Mouse (Mus musculus) telencephalon, adult 2 months (tissue): ENCODE results near the gene Ppp1r11.
A peak's percentile ranks its signal among the peaks of the same experiment; 100 is the strongest.
"Not testable (repeated sequence)": the region's sequence is repeated elsewhere in the genome, so short reads cannot be mapped to it uniquely, and the experiment has no call there.

Experiments used
- DNase-seq: peaks from one replicate; pipeline ENCODE4 v3.0.0-alpha.2; 2011; ENCODE audit warnings: low read depth, low spot score

Gene Ppp1r11

DNA sequence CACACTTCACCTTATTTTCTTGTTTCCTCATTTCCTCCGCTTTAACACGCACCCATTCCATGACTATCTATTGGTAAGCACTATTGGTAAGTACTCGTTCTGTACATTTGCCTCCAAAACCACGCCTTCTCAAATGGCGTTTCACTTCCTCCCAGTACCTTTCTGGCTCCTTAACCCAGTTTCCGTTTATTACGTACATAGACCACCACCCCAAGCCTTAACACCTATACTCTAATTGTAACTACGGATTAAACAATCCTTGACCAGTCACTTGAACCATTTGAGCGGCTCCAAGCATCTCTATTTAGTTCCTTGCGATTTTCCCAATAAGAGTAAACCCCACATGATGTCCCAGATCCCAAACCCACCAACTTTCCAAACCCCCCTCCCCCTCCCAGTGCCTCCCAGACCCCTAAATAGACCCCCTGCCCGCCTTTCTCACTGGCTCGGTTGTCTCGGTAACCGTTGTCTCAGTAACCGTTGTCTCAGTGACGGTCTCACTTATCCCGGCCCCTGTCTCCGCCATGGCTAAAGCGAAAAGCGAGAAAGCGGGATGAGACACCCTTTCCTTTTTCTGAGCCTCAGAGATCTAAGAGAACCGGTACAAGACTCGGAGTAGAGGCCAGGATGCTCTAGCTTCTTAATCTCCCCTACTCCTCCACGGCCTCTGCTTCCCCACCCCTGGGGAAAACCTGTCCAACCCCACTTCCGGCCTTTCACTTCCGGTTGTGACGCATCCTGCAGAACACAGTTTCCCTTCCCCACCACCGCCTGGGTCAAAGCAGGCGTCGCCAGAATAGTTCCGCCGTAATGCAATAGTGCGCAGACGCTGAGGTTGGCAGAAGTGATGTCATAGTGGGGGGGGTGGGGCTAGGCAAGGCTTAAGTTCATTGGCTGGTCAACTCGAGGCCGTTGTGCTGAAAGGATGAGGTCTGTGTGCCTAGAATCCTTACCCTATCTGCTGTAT is at the start of gene Ppp1r11:
Gene Ppp1r11, minus strand, starts transcription at position 761 of the 967 bp plus-strand sequence.
- peak; percentile 99 for DNase-seq

DNA sequence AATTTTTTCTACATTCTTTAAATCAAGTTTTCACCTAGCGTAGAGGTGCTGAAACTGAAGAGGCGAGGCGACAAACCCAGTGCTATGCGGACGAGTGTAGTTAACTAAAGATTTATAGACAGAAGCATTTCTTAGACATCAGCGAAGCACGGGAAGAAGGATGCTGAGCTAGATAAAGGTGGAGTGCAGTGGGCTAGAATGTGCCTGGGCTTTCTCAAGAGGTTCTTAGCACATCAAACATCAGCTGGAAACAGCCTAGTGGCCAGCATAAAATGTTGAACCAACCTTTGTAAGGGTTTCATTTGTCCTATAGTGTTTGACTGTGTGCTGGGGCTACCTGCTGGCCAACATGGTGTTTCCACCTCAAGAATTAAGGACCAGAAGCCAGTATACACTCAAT is 49.3 kb upstream of the Ppp1r11 start, which contains the start of gene Zfp57:
Gene Zfp57, plus strand, starts transcription at position 301 of the 400 bp plus-strand sequence.
- DNase-seq, result no peak

DNA sequence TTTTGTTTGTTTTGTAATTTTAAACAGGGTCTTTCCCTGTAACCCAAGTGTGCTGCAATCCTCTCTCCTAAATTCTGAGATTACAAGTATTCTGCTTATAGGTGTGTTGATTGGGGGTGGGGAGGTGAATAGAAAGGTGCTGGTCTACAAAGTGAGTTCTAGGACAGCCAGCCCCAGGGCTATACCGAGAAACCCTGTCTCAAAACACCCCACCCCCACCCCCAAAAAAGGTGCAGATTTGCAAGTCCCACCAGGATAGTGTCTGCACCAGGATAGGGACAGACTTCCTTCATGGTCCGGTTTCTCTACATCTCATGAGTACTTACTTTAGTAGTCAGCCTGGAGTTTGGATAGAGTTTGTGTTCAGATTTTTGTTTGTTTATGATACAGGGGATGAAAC is 46.9 kb upstream of the Ppp1r11 start:
- DNase-seq, result no peak

DNA sequence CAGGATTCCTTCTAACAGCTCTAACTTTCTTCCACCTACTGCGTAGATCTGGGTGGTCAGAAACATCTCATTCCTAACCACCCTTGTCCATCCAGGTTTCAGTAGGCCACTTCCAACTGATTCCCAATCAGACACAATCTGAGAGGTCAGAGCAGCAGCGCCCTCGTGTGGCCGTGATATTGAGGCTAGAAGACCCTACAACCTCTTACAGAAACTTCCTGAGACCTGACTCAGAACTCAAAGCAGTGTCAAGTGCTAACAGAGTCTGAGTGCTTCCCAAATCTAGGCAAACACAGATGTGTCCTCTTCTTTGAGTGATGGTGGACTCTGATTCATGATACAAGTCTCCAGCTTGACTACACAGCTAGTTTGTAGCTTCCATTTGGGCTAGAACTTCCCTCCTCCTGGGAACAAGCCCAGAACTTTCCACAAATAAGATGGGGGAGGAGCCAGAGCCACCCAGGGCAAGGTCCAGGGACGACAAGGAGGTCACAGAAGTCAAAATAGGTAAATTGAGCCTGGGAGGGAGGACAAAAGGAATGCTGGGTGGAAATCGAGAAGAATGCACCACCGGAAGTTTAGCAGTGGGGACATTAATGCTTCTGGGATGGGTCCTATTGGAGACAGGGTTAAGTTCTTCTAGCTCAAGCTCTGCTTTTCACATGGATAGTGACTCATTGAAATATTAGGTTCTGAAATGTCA is 45.6 kb upstream of the Ppp1r11 start:
- DNase-seq, result no peak

DNA sequence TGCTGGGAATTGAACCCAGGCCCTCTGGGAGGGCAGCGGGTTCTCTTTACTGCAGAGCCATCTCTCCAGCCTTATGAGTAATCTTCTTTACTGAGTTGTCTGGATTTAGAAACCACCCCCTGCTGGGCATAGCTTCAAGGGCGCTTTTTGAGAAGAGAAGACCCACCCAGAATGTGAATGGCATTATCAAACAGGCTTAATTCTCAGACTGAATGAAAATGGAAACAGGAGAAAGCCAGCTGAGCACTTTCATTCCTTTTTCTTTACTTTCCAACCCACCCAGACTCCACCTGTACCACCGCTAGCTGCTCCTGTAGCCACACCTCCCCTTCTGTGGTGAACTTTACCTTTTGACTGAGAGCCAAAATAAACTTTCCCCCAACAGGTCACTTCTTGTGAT is 43.9 kb upstream of the Ppp1r11 start:
- DNase-seq, result no peak

DNA sequence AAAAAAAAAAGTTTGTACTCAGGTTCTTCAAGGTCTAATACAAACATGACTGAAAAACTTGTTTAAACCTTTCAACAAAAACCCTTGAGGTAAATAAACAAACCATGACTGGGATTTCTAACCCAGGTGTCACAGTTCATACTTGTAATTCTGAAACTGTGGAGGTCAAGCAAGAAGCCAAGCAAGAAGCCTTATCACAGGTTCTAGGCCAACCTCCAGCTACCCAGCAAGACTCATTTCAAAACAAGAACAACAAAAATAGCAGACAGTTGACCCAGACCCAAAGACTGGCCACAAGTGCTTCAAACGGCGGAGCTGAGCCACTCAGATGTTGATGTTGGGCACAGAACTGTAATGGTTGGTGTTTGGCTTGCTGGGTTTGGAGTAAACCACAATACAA is 43.0 kb upstream of the Ppp1r11 start:
- no peak for DNase-seq

DNA sequence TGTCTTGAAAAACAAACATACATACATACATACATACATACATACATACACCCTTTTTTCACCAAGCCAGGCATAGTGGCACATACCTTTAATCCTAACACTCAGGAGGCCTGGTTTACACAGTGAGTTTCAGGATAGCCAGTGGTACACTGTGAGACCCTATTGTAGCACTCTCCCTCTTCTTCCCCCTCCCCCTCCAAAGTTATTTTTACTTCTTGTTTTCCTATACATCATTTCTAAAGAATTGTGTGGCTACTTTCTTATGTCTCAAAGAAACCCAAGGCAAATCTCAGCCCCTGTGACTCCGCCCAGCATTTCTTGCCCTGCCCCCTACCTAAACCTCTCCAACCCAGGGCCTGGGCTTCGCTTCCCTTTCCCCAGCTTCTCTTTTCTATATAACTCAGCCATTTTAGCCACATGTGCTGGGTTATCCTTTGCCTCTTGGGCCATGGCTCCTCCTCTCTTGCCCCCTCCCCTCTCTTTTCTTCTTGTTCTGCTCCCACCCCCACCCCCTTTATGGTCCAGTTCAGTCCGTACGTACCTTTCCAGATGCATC is 42.3 kb upstream of the Ppp1r11 start:
- DNase-seq, result no peak

DNA sequence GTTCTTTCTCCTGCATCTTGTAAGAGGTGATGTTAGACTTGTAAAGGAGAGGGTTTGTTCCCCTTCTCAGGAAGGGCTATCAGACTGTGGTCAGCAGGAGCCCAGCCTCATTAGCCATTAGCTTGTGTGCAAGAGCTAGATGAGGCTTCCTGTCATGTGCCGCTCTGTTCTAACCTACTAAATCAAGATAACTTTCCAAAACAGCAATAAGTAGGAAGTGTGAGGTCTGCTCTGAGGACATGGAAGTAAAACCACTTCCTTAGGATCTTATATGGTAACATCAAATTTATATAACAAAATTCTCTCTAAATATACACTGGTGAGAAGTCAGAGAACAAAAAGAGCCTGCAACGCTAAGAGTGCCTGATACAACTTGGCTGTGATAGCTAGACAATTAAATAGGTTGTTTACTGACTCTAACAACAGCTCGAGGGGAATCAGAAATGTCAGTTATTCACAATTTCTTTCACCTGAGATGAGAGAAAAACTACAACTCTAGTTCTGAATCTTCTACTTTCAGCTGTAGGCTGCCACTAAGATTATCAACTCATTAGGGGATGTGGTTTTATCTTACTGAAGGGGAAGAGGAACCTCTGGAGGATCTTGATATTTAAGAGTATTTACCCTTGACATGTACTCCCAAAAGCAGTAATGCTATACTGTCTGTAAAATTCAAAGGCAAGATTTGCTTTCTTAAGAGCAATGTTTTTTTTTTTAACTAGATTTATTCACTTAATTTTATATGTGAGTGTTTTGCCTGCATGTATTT is 41.0 kb upstream of the Ppp1r11 start:
- DNase-seq, result no peak

DNA sequence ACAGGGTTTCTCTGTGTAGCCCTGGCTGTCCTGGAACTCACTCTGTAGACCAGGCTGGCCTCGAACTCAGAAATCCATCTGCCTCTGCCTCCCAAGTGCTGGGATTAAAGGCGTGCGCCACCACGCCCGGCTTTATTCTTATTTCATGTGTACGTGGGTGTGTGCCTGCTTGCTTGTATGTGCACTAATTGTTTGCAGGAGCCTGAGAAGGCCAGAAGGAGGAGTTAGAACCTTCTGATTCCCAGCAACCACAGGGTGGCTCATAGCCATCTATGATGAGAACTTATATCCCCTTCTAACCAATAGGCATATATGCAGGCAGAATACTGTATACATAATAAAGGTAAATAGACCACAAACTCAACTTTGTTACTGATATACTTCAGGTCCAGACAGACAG is 39.1 kb upstream of the Ppp1r11 start:
- DNase-seq, result not testable (repeated sequence)

DNA sequence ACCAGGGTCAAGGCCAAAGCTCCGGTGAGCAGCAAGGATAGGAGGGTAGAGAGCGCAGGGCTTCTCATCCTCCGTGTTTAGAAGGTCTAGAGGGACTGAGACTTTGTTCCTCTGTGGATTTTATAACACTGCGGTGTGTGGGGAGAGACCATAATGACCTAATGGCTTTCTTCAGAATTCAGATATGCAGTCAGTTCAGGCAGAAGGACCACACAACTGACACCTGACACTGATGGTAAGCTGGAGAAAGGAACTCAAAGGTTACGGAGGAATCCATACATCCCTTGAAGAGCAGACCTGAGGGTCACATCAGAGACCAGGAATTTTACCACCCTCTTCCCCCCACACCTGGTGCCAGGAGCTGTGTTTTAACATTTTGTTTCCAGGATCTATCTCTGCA is 37.9 kb upstream of the Ppp1r11 start, which contains the start of gene H2-M5:
Gene H2-M5, minus strand, starts transcription at position 101 of the 400 bp plus-strand sequence.
- no peak for DNase-seq

DNA sequence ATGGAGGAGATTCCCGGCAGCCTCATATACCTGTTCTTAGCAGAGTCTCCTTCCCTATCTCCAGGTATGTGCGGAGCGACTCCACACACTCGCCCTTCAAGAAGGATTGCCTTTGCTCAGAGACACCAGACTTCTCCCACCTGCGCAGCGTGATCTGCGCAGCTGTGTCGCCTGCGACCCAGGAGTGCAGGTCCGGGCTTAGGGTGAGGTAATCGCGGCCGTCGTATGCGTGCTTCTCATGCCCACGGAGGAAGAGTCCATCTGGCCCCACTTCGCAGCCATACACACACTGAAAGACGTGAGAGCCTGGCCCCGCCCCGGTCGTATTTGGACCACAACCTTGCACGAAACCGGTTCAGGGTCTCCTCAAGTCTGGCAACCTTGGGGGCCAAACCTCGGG is 36.9 kb upstream of the Ppp1r11 start:
- no peak for DNase-seq

DNA sequence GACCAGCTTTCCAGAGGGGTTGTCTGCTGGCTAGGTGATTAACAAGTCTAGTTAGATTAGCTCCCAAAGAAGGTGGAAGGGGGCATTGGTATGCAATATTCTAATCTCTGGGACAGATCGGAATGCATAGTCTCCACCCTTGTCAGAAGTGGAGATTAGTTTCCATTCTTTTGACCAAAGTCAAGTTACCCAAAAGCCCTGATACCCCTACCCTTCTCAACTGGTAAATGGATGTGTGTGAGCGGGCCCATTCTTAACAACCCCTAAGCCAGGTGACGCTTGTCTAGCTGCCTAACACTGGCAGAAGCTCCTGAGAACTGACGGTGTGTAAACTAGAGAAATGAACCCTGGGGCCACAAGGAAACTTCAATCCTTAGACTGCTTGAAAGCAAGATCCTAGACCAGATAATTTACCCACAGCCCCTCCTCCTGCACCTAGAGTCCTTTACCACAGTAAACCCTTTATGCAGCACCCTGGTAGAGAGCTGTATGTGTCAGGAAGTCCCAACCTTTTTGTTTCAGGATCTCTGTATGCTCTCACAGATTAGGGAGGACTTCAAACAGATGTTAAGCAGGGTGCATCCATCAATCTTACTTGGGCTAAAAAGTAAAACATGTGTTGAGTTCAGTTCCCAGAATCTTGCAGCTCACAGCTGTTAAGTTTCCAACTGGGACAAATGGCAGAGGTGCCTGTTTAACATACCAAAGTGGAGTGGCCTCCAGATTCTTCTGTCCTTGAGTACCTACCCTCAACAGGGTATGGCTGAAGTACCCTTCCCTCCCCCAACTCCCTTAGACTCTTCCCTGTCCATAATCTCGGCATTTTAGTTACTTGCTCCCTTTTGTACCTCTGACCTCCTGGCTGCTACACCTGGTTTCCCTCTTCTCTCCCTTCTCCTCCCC is 31.0 kb upstream of the Ppp1r11 start:
- DNase-seq, result no peak

DNA sequence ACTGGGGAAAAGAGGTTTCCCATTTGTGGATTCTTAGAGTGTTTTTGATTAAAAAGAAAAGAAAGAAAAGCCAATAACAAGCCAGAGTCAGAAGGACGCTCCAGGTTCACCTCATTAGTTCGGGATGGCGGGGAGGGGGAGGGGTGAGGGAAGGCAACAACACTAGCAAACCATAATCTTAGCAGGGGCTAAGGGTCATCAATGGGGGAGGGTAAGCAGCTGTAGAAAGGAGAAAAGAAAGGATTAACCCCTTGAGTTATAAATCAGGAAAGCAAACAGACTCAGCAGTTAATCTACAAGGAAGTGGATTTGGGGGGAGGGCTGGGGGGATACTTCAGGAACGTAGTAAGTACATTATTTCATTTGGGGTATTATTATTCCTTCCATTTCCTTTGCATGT is 30.3 kb upstream of the Ppp1r11 start:
- DNase-seq, result no peak

DNA sequence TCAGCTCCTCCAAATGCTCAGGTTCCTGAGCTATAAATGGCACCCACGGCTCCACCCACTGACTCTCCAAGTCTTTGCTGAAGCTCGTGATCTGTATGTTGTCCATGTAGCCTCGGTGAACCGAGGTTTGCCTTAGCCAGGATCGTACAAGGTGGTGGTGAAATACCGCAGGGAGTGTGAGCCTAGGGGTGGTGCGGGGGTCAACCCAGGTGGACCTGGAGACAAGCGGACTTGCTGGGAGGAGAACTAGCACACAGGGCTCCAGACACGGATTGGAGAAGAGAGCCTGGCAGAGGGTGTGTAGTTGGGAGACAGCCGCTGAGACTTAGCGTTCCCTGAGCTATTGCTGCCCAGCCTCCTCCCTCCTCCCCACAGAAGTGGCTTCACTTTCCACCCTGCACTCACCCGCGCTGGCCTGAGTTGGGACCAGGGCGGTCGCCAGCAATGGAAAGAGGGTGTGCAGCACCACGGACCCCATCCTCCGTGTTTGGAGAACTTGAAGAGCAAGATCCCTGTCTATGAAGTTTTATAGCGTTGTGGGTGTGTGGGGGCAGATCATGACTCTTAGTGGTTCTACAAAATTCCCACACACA is 29.8 kb upstream of the Ppp1r11 start, which contains the start of gene 2410137M14Rik:
Gene 2410137M14Rik, minus strand, starts transcription at position 17 of the 593 bp plus-strand sequence.
- DNase-seq, result no peak

DNA sequence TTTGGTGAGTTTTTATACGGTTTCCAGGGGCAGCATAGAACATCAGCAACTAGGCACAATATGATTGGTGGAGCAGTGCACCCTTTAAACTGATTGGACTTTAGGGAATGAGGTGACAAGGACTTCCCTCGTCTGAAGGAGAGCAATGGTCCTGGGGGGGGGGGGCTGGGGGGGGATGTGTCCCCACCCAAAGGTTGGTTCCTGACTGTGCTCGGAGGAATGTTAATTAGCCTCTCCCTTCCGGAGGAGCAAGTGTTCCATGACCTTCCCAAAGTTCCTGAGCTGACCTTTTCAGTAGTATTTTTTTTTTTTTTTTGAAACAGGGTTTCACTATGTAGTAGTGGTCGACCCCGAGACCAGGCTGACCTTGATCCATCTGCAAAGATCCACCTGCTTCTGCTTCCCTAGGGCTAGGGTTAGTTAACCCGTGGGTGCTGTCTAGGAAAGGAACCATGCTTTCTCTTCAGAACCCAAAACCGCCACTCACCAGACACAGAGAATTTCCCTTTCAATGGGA is 21.8 kb upstream of the Ppp1r11 start:
- no peak for DNase-seq

DNA sequence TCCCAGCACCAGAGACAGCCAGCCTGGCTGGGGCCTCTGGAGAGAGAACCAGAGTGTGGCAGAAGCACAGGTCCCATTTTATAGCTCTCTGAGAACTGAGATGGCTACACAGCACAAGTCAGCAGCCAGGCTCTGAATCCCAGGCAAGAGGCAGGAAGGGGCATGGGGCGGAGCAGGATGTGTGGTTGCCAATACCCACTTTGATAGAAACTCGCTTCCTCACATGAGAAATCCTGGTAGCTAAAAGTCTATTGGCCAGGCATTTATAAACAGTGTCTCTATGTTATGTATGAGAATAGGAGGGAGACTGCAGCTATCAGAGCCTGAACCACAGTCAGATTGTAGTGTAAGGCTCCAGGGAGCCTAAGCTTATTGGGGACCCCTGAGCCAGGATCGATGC is 21.2 kb upstream of the Ppp1r11 start:
- no peak for DNase-seq

DNA sequence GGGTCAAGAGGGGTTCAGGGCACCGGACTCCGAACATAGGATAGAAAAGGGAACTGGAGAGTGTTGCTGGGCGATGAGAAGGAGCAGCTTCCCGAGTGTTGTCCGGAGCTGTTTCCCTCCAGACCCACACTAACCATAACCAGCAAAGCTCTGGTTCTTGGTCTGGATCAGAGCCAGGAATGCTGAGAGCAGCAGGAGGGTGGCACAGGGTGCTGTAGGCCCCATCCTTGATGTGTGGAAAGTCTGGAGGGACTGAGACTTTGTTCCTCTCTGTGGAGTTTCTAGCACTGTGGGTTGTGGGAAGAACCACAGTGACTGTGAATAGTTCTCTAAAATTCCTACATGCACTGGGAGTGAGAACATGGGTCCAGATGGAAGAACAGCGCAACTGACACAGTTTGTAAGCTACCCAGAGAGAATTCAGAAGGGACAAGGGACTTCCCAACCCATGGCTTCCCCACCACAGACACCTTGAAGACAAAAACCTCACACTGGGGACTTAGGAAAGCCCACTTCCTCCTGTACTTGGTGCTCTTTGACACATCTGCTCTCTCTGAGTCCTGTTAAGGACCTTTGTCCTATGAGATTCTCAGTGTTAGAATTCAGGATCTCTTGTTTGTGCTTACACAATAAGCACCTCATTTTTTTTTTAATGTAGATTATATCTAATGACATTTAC is 19.8 kb upstream of the Ppp1r11 start:
- DNase-seq, result no peak

DNA sequence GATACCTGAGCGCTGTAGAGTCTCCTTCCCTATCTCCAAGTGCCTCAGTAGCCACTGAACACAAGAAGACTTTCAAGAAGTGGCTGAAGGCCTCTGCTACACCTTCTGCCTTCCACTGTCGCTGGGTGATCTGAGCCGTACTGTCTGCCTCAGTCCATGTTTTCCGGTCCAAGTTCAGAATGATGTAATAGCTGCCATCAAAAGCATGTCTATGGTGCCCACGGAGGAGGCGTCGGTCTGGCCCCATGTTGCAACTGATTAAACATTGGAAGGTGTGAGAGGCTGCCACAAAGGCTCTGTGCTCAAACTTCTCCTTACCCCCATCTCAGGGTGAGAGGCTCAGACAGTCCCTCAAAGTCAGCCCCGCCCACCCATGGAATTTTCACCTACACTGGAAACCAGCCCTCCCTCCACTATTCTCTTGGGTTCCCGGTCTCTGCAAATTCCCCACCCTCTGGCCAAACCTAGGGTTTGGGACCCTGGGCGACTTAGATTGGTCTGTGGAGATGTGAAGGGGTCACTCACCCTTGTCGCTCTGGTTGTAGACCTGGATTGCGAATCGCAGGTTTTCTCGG is 18.9 kb upstream of the Ppp1r11 start:
- no peak for DNase-seq

DNA sequence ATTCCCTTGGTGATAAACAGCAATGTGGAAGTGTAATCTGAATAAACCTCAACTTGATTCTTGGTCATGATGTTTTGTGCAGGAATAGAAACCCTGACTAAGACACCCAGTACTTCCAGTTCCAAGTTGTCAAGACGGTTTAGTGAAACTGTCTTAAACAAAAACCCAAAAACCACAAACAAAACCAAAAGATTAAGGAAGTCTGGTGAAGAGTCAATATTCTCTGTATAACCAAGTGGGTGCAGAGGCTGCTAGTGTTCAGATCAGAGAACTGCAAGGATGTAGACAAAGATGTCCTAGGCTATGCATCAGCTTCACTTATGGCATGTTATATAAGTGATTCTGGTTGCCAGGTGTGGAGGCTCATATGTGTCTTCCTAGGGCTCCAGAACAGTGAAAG is 15.3 kb upstream of the Ppp1r11 start:
- DNase-seq, result no peak
